Mouse (Mus musculus): ENCODE data around the gene Mt1.
A peak's percentile ranks its signal among the peaks of the same experiment; 100 is the strongest.

Mt1 gene

GRCm38 (mm10) chr8:94172809-94173732 lies 5.8 kb upstream of the Mt1 start:
- DNase-seq (ENCODE audit: low spot score in 2 of 2) = no peak

GRCm38 (mm10) chr8:94173848-94174403 lies 5.0 kb upstream of the Mt1 start:
- DNase-seq (ENCODE audit: low spot score in 2 of 2) = no peak

GRCm38 (mm10) chr8:94174619-94175213 lies 4.2 kb upstream of the Mt1 start:
- no peak for DNase-seq (ENCODE audit: low spot score in 2 of 2)

- DNase-seq (ENCODE audit: low spot score in 2 of 2) = no peak
Observed at GRCm38 (mm10) chr8:94177716-94178390, 1.0 kb upstream of the Mt1 start.

- DNase-seq (ENCODE audit: low spot score in 2 of 2) = no peak
Observed at GRCm38 (mm10) chr8:94179713-94180560, 1.1 kb downstream of the Mt1 start.

GRCm38 (mm10) chr8:94180561-94180908 lies 1.7 kb downstream of the Mt1 start:
- no peak for DNase-seq (ENCODE audit: low spot score in 2 of 2)

- no peak for DNase-seq (ENCODE audit: low spot score in 2 of 2)
Observed at GRCm38 (mm10) chr8:94182055-94182929, 3.4 kb downstream of the Mt1 start.

GRCm38 (mm10) chr8:94183117-94183516 lies 4.2 kb downstream of the Mt1 start:
- peak; percentile 65 to 78 for DNase-seq (ENCODE audit: low spot score in 2 of 2)

GRCm38 (mm10) chr8:94184357-94184843 lies 5.5 kb downstream of the Mt1 start:
- DNase-seq (ENCODE audit: low spot score in 2 of 2) = no peak

GRCm38 (mm10) chr8:94185791-94186190 lies 6.9 kb downstream of the Mt1 start:
- DNase-seq (ENCODE audit: low spot score in 2 of 2) = no peak

- DNase-seq (ENCODE audit: low spot score in 2 of 2) = peak in 1 of 2 experiments; percentile 67
Observed at GRCm38 (mm10) chr8:94186542-94186941, 7.7 kb downstream of the Mt1 start.

- no peak for DNase-seq (ENCODE audit: low spot score in 2 of 2)
Observed at GRCm38 (mm10) chr8:94187290-94188002, 8.6 kb downstream of the Mt1 start.

- peak in 1 of 2 experiments; percentile 63 for DNase-seq (ENCODE audit: low spot score in 2 of 2)
Observed at GRCm38 (mm10) chr8:94189275-94190031, 10.6 kb downstream of the Mt1 start.

- DNase-seq (ENCODE audit: low spot score in 2 of 2) = peak; percentile 83 to 85
Observed at GRCm38 (mm10) chr8:94191101-94191691, 12.3 kb downstream of the Mt1 start.

GRCm38 (mm10) chr8:94192926-94193325 lies 14.0 kb downstream of the Mt1 start:
- no peak for DNase-seq (ENCODE audit: low spot score in 2 of 2)

- DNase-seq (ENCODE audit: low spot score in 2 of 2) = no peak
Observed at GRCm38 (mm10) chr8:94194591-94195223, 15.8 kb downstream of the Mt1 start.

GRCm38 (mm10) chr8:94199202-94199869 lies 20.5 kb downstream of the Mt1 start:
- peak in 1 of 2 experiments; percentile 49 for DNase-seq (ENCODE audit: low spot score in 2 of 2)
